Mouse (Mus musculus) heart, adult 2 months (tissue): ENCODE measurements around the gene Fermt2. TPM values are rescaled to one million over a fixed set of nuclear protein-coding genes. Genes with fewer than 3 reads are reported as not detected.
A peak's percentile ranks its signal among the peaks of the same experiment; 100 is the strongest.

ENCODE experiments used
- DNase-seq, 2 experiments: peaks; one replicate each; pipeline ENCODE4 v3.0.0; 2021
- H3K27ac ChIP-seq: fragments of 200-600 bp; 2 replicates; pipeline ENCODE4 v1.8.1; 2022
- H3K27me3 ChIP-seq: fragments of 200-500 bp; 2 replicates; pipeline ENCODE4 v1.6.1; 2012; ENCODE audit warnings: mild to moderate bottlenecking, low read length, inconsistent platforms, mixed read lengths; ENCODE audit not compliant: control insufficient read depth, insufficient read depth
- H3K36me3 ChIP-seq: fragments of 200-500 bp; 2 replicates; pipeline ENCODE4 v1.6.1; 2012; ENCODE audit warnings: low read length, inconsistent platforms; ENCODE audit not compliant: control insufficient read depth, insufficient read depth
- H3K4me1 ChIP-seq: fragments of 200-500 bp; 2 replicates; pipeline ENCODE4 v1.6.1; 2011; ENCODE audit warnings: low read length; ENCODE audit not compliant: control insufficient read depth, insufficient read depth
- H3K4me3 ChIP-seq: fragments of 200-600 bp; 2 replicates; pipeline ENCODE4 v1.8.1; 2022
- H3K79me2 ChIP-seq: fragments of 200-500 bp; replicated peaks from 2 replicates; pipeline ENCODE4 v1.6.1; 2012; ENCODE audit warnings: mild to moderate bottlenecking, inconsistent platforms, low read length, moderate library complexity, mixed read lengths; ENCODE audit not compliant: control insufficient read depth, insufficient read depth
- H3K9ac ChIP-seq: fragments of 200-500 bp; 2 replicates; pipeline ENCODE4 v1.6.1; 2012; ENCODE audit warnings: low read depth, mild to moderate bottlenecking, control low read depth, inconsistent platforms, low read length, mixed read lengths
- CTCF ChIP-seq: fragments of 200-600 bp; IDR thresholded peaks from 2 replicates; pipeline ENCODE4 v1.8.1; 2022; ENCODE audit warnings: antibody characterized with exemption, mild to moderate bottlenecking, moderate library complexity
- EP300 ChIP-seq: fragments of 200-500 bp; IDR thresholded peaks from 2 replicates; pipeline ENCODE4 v1.6.1; 2011; ENCODE audit warnings: low read depth, low read length, control low read depth; ENCODE audit not compliant: insufficient read depth
- POLR2A ChIP-seq: fragments of 200-500 bp; IDR thresholded peaks from 2 replicates; pipeline ENCODE4 v1.6.1; 2011; ENCODE audit warnings: mild to moderate bottlenecking, low read depth, low read length, control low read depth; ENCODE audit not compliant: insufficient read depth
- WGBS: fragments of 180-500 bp; shearing (Covaris S2); methylation state at CpG from one replicate; pipeline ENCODE4 v1.1.7; 2018; 5-methylcytosine and 5-hydroxymethylcytosine counted together
- intact Hi-C: fragments of 180-260 bp; cut with DNase I; formaldehyde crosslinking; loops from one replicate; pipeline ENCODE4 v1.15.1; 2025
- polyA plus RNA-seq: library from polyadenylated mRNA; depleted of rRNA; stranded (reverse); fragments of >200 nt; gene quantifications from 2 replicates; pipeline ENCODE4 v1.2.3, GENCODE M21; 2012
- total RNA-seq, 2 experiments: library from RNA; stranded (reverse); gene quantifications; 2 replicates each; pipeline ENCODE4 v1.2.3; 2021

Gene Fermt2
- total and polyA plus RNA-seq, 3 experiments: 80.7 to 250 (median 230) TPM

DNA sequence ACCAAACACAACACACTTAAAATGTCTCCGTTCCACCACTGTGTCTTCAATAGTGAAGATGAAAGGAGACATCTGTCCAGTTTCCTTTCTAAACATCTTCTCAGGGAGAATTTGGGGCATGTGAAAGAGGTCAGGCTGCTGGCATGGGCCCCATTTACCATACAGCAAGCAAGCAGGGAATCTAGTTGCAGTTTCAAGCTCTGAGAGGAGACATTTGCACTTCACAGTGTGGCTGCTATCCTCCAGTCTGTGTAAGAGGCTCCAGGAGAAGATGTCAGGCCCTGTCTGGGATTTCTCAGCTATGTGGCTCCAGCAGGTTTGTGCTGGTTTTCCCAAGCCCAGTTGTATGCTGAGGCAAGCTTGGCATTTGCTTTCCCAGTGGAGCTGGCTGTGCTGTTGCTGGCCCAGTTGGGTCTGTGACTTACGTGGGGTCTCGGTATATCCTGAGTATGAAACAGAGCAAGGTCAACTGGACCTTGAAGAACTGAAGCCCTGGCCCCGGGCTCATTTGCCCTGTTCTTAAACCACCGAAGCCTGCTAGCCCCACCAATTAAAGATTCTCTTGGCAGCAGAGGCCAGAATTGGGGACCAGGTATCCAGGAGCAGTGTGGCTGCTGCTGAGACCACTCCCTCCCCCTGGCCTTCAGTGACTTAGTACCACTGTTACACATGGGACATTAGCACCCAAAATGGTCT lies 76.2 kb downstream of the Fermt2 start:
- no peak overlapping the region for H3K4me3 ChIP-seq
- peak overlapping the region; percentile 81 for H3K27ac ChIP-seq
- 65% methylated on average over 5 of the region's 5 CpGs for WGBS
- H3K36me3 ChIP-seq: peaks cover 19% of the 10 kb centered on the region
- peaks cover 35% of the 10 kb centered on the region for H3K4me1 ChIP-seq
- no peaks in the 10 kb centered on the region for H3K79me2 ChIP-seq
- H3K27me3 ChIP-seq: no peaks in the 10 kb centered on the region
- no peak overlapping the region for H3K9ac ChIP-seq
- TF ChIP-seq CTCF (no peak), EP300 (no peak), POLR2A (no peak)
- intact Hi-C loops: no loop called here
- DNase-seq: peak in 1 of 2 experiments; percentile 44

DNA sequence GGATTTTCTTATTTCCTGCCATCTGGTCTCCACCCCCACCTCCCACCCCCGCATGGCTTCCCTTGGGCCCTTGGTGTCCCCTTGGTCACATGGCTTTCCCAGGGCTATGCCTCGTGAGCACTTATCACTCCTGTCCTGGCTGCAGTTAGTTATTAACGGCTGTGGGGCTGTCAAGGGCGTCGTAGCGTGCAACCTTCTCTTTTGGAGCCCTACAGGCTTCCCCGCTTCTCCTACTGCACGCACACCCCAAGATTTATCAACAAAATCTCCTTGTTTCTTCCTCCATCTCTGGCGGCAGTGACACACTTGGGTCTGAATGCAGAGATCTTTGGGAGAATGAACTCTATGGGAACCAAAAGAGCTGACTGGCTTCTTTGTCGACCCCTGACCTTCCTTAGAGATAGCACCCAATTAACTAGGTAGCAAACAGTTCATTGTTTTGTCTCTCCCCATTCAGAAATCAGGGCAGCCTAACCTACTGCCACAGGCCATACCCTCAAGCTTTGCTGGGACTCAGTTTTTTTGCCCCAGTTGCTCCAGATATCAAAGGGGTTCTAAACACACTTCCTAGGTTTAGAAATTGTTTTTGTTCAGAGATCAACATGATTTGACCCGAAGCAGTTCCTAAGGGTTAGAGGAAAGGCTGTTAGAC lies 76.9 kb downstream of the Fermt2 start:
- peaks cover 17% of the 10 kb centered on the region for H3K36me3 ChIP-seq
- intact Hi-C loops: no loop called here
- H3K9ac ChIP-seq: 0 out of 2 replicates have a peak overlapping the region, but pooled peaks have one; percentile 19
- H3K4me1 ChIP-seq: peaks cover 35% of the 10 kb centered on the region
- TF ChIP-seq EP300 (peak; percentile 91; the same call in 1 of the 2 replicates), CTCF (no peak)
- no peak overlapping the region for H3K4me3 ChIP-seq
- H3K27me3 ChIP-seq: no peaks in the 10 kb centered on the region
- 14% methylated on average over 11 of the region's 11 CpGs for WGBS
- no peaks in the 10 kb centered on the region for H3K79me2 ChIP-seq
- DNase-seq: peak; percentile 62 to 71
- peak overlapping the region; percentile 81 for H3K27ac ChIP-seq

DNA sequence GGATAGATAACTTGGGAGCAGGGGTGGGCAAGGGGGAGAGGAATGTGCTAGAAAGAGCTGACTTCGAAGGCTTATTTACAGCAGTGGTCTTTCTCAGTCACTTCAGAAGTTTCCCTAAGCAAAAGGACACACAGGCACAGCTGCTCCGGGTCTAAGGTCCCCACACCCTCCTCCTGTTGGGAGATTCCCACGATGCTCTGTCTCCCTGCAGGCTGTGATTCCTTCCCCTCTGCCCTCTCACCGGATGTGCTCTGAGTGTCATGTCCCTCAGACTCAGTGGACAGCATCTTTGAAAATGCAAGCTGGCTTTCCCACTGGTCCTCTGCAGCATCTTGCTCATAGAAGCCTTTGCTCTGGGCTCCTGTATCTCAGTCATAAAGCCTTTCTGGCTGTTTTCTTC lies 77.8 kb downstream of the Fermt2 start:
- H3K36me3 ChIP-seq: peaks cover 10% of the 10 kb centered on the region
- no peak overlapping the region for H3K4me3 ChIP-seq
- intact Hi-C loops: no loop called here
- 23% methylated on average over 4 of the region's 4 CpGs for WGBS
- peaks cover 33% of the 10 kb centered on the region for H3K4me1 ChIP-seq
- no peaks in the 10 kb centered on the region for H3K27me3 ChIP-seq
- TF ChIP-seq EP300 (no peak), CTCF (no peak), POLR2A (no peak)
- DNase-seq: peak in 1 of 2 experiments; percentile 46
- peak overlapping the region; percentile 81 for H3K27ac ChIP-seq
- no peak overlapping the region for H3K9ac ChIP-seq
- no peaks in the 10 kb centered on the region for H3K79me2 ChIP-seq

GRCm38 (mm10) chr14:45451090-45451489 lies 78.8 kb downstream of the Fermt2 start:
- peak overlapping the region; percentile 81; the same call in 1 of the 2 replicates for H3K27ac ChIP-seq
- TF ChIP-seq POLR2A (no peak), EP300 (no peak), CTCF (no peak)
- 26% methylated on average over 2 of the region's 2 CpGs for WGBS
- intact Hi-C loops: no loop called here
- no peak overlapping the region for H3K9ac ChIP-seq
- H3K4me3 ChIP-seq: no peak overlapping the region
- no peaks in the 10 kb centered on the region for H3K79me2 ChIP-seq
- DNase-seq: peak in 1 of 2 experiments; percentile 24
- H3K4me1 ChIP-seq: peaks cover 28% of the 10 kb centered on the region
- peaks cover 9% of the 10 kb centered on the region for H3K36me3 ChIP-seq
- H3K27me3 ChIP-seq: no peaks in the 10 kb centered on the region

GRCm38 (mm10) chr14:45446777-45447176 lies 83.1 kb downstream of the Fermt2 start:
- Histone ChIP-seq H3K4me3 (no peak overlapping the region), H3K79me2 (no peaks in the 10 kb centered on the region), H3K27ac (no peak overlapping the region), H3K27me3 (no peaks in the 10 kb centered on the region), H3K9ac (no peak overlapping the region), H3K36me3 (0 out of 2 replicates have a peak, but pooled peaks cover 2% of the 10 kb centered on the region), H3K4me1 (peaks cover 10% of the 10 kb centered on the region)
- intact Hi-C loops: no loop called here
- DNase-seq: peak in 1 of 2 experiments; percentile 8
- 78% methylated on average over 3 of the region's 3 CpGs for WGBS
- TF ChIP-seq POLR2A (no peak), EP300 (no peak), CTCF (no peak)

DNA sequence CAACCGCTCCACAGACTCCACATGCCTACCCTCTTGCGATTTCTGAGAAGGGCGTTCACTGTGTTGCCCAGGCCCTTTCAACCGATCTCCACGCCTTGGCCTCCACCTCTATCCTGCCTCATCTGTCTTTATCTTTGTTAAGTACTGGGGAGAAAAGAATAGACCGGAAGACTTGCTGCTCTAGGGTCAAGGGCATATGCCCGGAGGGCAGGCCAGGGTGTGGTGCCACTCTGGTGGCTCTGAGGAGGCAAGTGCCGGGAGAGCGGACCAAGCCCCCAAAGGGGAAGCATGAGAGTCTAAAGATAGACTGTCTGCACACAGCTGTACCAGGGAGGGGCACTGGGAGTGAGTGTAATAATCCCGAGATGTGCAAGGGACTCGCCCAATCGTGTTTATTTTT lies 84.5 kb downstream of the Fermt2 start:
- Histone ChIP-seq H3K36me3 (0 out of 2 replicates have a peak, but pooled peaks cover 2% of the 10 kb centered on the region), H3K9ac (no peak overlapping the region), H3K27ac (peak overlapping the region; percentile 39), H3K4me1 (peaks cover 8% of the 10 kb centered on the region), H3K27me3 (no peaks in the 10 kb centered on the region), H3K79me2 (no peaks in the 10 kb centered on the region), H3K4me3 (no peak overlapping the region)
- DNase-seq: peak; percentile 50 to 60
- TF ChIP-seq CTCF: no peak
- 0 out of 2 replicates have a peak, but pooled peaks have one; percentile 26 for TF ChIP-seq EP300
- TF ChIP-seq POLR2A: no peak
- WGBS: 21% methylated on average over 12 of the region's 12 CpGs
- intact Hi-C loops: no loop called here
